Mouse (Mus musculus) embryonic facial prominence, embryonic 11.5 days (tissue): ENCODE measurements around the gene Prr19. TPM values are rescaled to one million over a fixed set of nuclear protein-coding genes. Genes with fewer than 3 reads are reported as not detected.

ENCODE experiments used
- ATAC-seq: fragments of 200-750 bp; cut with Nextera tagmentation; replicated peaks from 2 replicates; pipeline ENCODE4 v1.8.0; 2017; ENCODE audit warnings: low read depth; ENCODE audit not compliant: insufficient number of reproducible peaks, low FRiP score, low TSS enrichment
- DNase-seq: peaks from one replicate; pipeline ENCODE4 v3.0.0-alpha.2; 2015; ENCODE audit warnings: low spot score
- H3K27ac ChIP-seq: fragments of 300-500 bp; sonication (generic); replicated peaks from 2 replicates; pipeline ENCODE4 v1.5.1; 2014; ENCODE audit warnings: mild to moderate bottlenecking, low read depth, low read length, control low read depth
- H3K27me3 ChIP-seq: fragments of 300-500 bp; sonication (generic); 2 replicates; pipeline ENCODE4 v1.6.1; 2014; ENCODE audit warnings: mild to moderate bottlenecking, low read length, moderate library complexity, mixed read lengths; ENCODE audit not compliant: control insufficient read depth, insufficient read depth
- H3K36me3 ChIP-seq: fragments of 300-500 bp; sonication (generic); replicated peaks from 2 replicates; pipeline ENCODE4 v1.6.1; 2014; ENCODE audit warnings: low read depth, mild to moderate bottlenecking, low read length, moderate library complexity, mixed read lengths; ENCODE audit not compliant: control insufficient read depth, insufficient read depth
- H3K4me1 ChIP-seq: fragments of 300-500 bp; sonication (generic); 2 replicates; pipeline ENCODE4 v1.6.1; 2014; ENCODE audit warnings: low read length, mixed read lengths; ENCODE audit not compliant: control insufficient read depth, insufficient read depth
- H3K4me2 ChIP-seq: fragments of 300-500 bp; sonication (generic); 2 replicates; pipeline ENCODE4 v1.6.1; 2014; ENCODE audit warnings: low read depth, mild to moderate bottlenecking, control low read depth, low read length, moderate library complexity
- H3K4me3 ChIP-seq: fragments of 300-500 bp; sonication (generic); 2 replicates; pipeline ENCODE4 v1.5.1; 2014; ENCODE audit warnings: low read depth, low read length, control low read depth
- H3K9ac ChIP-seq: fragments of 300-500 bp; sonication (generic); replicated peaks from 2 replicates; pipeline ENCODE4 v1.6.1; 2014; ENCODE audit warnings: mild to moderate bottlenecking, control low read depth, low read length
- H3K9me3 ChIP-seq: fragments of 300-500 bp; sonication (generic); replicated peaks from 2 replicates; pipeline ENCODE4 v1.6.1; 2016; ENCODE audit warnings: mild to moderate bottlenecking, low read length, inconsistent platforms, mixed read lengths; ENCODE audit not compliant: control insufficient read depth
- WGBS: fragments of 180-500 bp; shearing (Covaris S2); extraction: QIAGEN DNeasy Blood & Tissue Kit; methylation state at CpG from one replicate; pipeline ENCODE4 v1.1.7; 2014; 5-methylcytosine and 5-hydroxymethylcytosine counted together
- polyA plus RNA-seq: library from polyadenylated mRNA; unstranded; fragments of >200 nt; fragmentation: Nextera tagmentation; extraction: Ambion mirVana; gene quantifications from 2 replicates; pipeline ENCODE4 v1.2.1, GENCODE M21; 2014

Prr19 gene
- polyA plus RNA-seq, 1 experiment from 2014 or later, result 1.6 TPM

- 26% methylated on average over 5 of the region's 5 CpGs for WGBS
- DNase-seq, result no peak
- peaks cover 10% of the 10 kb centered on the region for H3K36me3 ChIP-seq
- peak overlapping the region; percentile 87 for H3K4me2 ChIP-seq
- no peaks in the 10 kb centered on the region for H3K27me3 ChIP-seq
- peak overlapping the region; percentile 78 for H3K4me3 ChIP-seq
- peak overlapping the region; percentile 83 for H3K9ac ChIP-seq
- peaks cover 17% of the 10 kb centered on the region for H3K4me1 ChIP-seq
- no peak for ATAC-seq
- H3K27ac ChIP-seq, result peak overlapping the region; percentile 39
- H3K9me3 ChIP-seq, result no peaks in the 10 kb centered on the region
Observed at GRCm38 (mm10) chr7:25283637-25284036, 17.6 kb upstream of the Prr19 start.

GRCm38 (mm10) chr7:25284171-25284570, 17.0 kb upstream of the Prr19 start:
- 82% methylated on average over 2 of the region's 2 CpGs for WGBS
- Histone ChIP-seq H3K4me3 (peak overlapping the region; percentile 78; the same call in 1 of the 2 replicates), H3K36me3 (peaks cover 15% of the 10 kb centered on the region), H3K27me3 (no peaks in the 10 kb centered on the region), H3K27ac (no peak overlapping the region; the same call in 1 of the 2 replicates), H3K9me3 (no peaks in the 10 kb centered on the region), H3K4me1 (peaks cover 17% of the 10 kb centered on the region), H3K9ac (peak overlapping the region; percentile 83), H3K4me2 (peak overlapping the region; percentile 87)
- ATAC-seq, result no peak
- DNase-seq, result no peak

GRCm38 (mm10) chr7:25284766-25285165, 16.4 kb upstream of the Prr19 start:
- peaks cover 20% of the 10 kb centered on the region for H3K36me3 ChIP-seq
- no peak overlapping the region for H3K9ac ChIP-seq
- peaks cover 17% of the 10 kb centered on the region for H3K4me1 ChIP-seq
- ATAC-seq (no peak), DNase-seq (no peak)
- H3K4me2 ChIP-seq, result no peak overlapping the region
- no peak overlapping the region for H3K4me3 ChIP-seq
- H3K9me3 ChIP-seq, result no peaks in the 10 kb centered on the region
- WGBS, result 83% methylated on average over 5 of the region's 5 CpGs
- H3K27ac ChIP-seq, result no peak overlapping the region
- no peaks in the 10 kb centered on the region for H3K27me3 ChIP-seq

GRCm38 (mm10) chr7:25285511-25286238, 15.5 kb upstream of the Prr19 start:
- H3K4me3 ChIP-seq, result no peak overlapping the region
- no peak for ATAC-seq

GRCm38 (mm10) chr7:25286989-25287388, 14.2 kb upstream of the Prr19 start:
- 73% methylated on average over 8 of the region's 8 CpGs for WGBS
- no peak overlapping the region for H3K27ac ChIP-seq
- no peaks in the 10 kb centered on the region for H3K27me3 ChIP-seq
- peaks cover 6% of the 10 kb centered on the region for H3K4me1 ChIP-seq
- no peak overlapping the region for H3K9ac ChIP-seq
- no peak overlapping the region for H3K4me3 ChIP-seq
- ATAC-seq (no peak), DNase-seq (no peak)
- no peak overlapping the region for H3K4me2 ChIP-seq
- peaks cover 29% of the 10 kb centered on the region for H3K36me3 ChIP-seq
- no peaks in the 10 kb centered on the region for H3K9me3 ChIP-seq

More at GRCm38 (mm10) chr7:25285511-25286238, 15.5 kb upstream of the Prr19 start:
- no peak overlapping the region for H3K27ac ChIP-seq
- no peak for DNase-seq
- H3K4me2 ChIP-seq, result no peak overlapping the region
- peaks cover 27% of the 10 kb centered on the region for H3K36me3 ChIP-seq
- no peaks in the 10 kb centered on the region for H3K27me3 ChIP-seq
- peaks cover 14% of the 10 kb centered on the region for H3K4me1 ChIP-seq
- no peaks in the 10 kb centered on the region for H3K9me3 ChIP-seq
- no peak overlapping the region for H3K9ac ChIP-seq
- 93% methylated on average over 20 of the region's 20 CpGs for WGBS

GRCm38 (mm10) chr7:25288011-25288410, 13.2 kb upstream of the Prr19 start:
- H3K4me3 ChIP-seq, result no peak overlapping the region
- peaks cover 6% of the 10 kb centered on the region for H3K4me1 ChIP-seq
- DNase-seq (no peak), ATAC-seq (no peak)
- WGBS, result 93% methylated on average over 12 of the region's 12 CpGs
- H3K27ac ChIP-seq, result no peak overlapping the region
- H3K36me3 ChIP-seq, result peaks cover 37% of the 10 kb centered on the region
- no peaks in the 10 kb centered on the region for H3K9me3 ChIP-seq
- no peaks in the 10 kb centered on the region for H3K27me3 ChIP-seq
- no peak overlapping the region for H3K9ac ChIP-seq
- H3K4me2 ChIP-seq, result no peak overlapping the region

- DNase-seq (no peak), ATAC-seq (no peak)
- WGBS, result 83% methylated on average over 3 of the region's 3 CpGs
- Histone ChIP-seq H3K4me3 (no peak overlapping the region), H3K9me3 (no peaks in the 10 kb centered on the region), H3K4me1 (peaks cover 6% of the 10 kb centered on the region), H3K36me3 (peaks cover 37% of the 10 kb centered on the region), H3K27ac (no peak overlapping the region), H3K4me2 (no peak overlapping the region), H3K27me3 (no peaks in the 10 kb centered on the region), H3K9ac (no peak overlapping the region)
Observed at GRCm38 (mm10) chr7:25288721-25289120, 12.5 kb upstream of the Prr19 start.

GRCm38 (mm10) chr7:25289925-25290324, 11.3 kb upstream of the Prr19 start:
- no peaks in the 10 kb centered on the region for H3K4me1 ChIP-seq
- H3K27me3 ChIP-seq, result no peaks in the 10 kb centered on the region
- DNase-seq, result no peak
- 96% methylated on average over 3 of the region's 3 CpGs for WGBS
- H3K36me3 ChIP-seq, result peaks cover 37% of the 10 kb centered on the region
- no peak for ATAC-seq
- no peak overlapping the region for H3K27ac ChIP-seq
- no peak overlapping the region for H3K4me3 ChIP-seq
- H3K9me3 ChIP-seq, result no peaks in the 10 kb centered on the region
- H3K9ac ChIP-seq, result no peak overlapping the region
- no peak overlapping the region for H3K4me2 ChIP-seq
